In genomic region chr15:100465432-100465831, GRCm38 (mm10) we compare ENCODE assay signal across 31 mouse cellular contexts. TPM values are rescaled to one million over a fixed set of nuclear protein-coding genes. Genes with fewer than 3 reads are reported as not detected.
A peak's percentile ranks its signal among the peaks of the same experiment; 100 is the strongest.
DNase-seq lines count a peak whose midpoint lies in the region; ATAC-seq and TF ChIP-seq lines count a peak whose summit lies in the region.
"Had no signal": no experiment of that assay in that cellular context is flagged by ENCODE, and none has a peak within 500 bp of the region (broad histone marks: within the 10 kb centered on the region; RNA-seq: fewer than 3 reads in every experiment).

No protein-coding gene starts in this region.

- H3K4me2 ChIP-seq in forebrain, postnatal 0 days (ENCODE audit: low read depth), result no peak overlapping the region
- no peak overlapping the region for H3K4me2 ChIP-seq in forebrain, embryonic 15.5 days (replicated peaks)
- no peak overlapping the region for H3K4me2 ChIP-seq in midbrain, postnatal 0 days (ENCODE audit: low read depth, low read length, poor library complexity, severe bottlenecking)
- no peak overlapping the region for H3K4me2 ChIP-seq in midbrain, embryonic 13.5 days (replicated peaks)
- no peak overlapping the region for H3K4me2 ChIP-seq in stomach, postnatal 0 days (replicated peaks; ENCODE audit: low read depth)
- H3K4me2 ChIP-seq: midbrain, embryonic 15.5 days; stomach, embryonic 15.5 days had no signal

- no peak for ATAC-seq in forebrain, postnatal 0 days
- ATAC-seq in forebrain, embryonic 15.5 days (replicated peaks), result no peak
- ATAC-seq in midbrain, postnatal 0 days (ENCODE audit: low FRiP score), result no peak
- no peak for ATAC-seq in midbrain, embryonic 13.5 days
- no peak for ATAC-seq in stomach, postnatal 0 days (ENCODE audit: low FRiP score, low TSS enrichment)
- no peak for ATAC-seq in erythroblast, adult 5-6 weeks (replicated peaks; ENCODE audit: low FRiP score, poor library complexity, severe bottlenecking)
- ATAC-seq: hindbrain, embryonic 16.5 days; midbrain, embryonic 15.5 days had no signal

- H3K36me3 ChIP-seq in forebrain, postnatal 0 days (ENCODE audit: insufficient read depth), result no peaks in the 10 kb centered on the region; the same call in 1 of the 2 replicates
- H3K36me3 ChIP-seq in forebrain, embryonic 15.5 days, result no peaks in the 10 kb centered on the region
- H3K36me3 ChIP-seq in midbrain, postnatal 0 days (ENCODE audit: insufficient read depth, low read length), result no peaks in the 10 kb centered on the region
- no peaks in the 10 kb centered on the region for H3K36me3 ChIP-seq in midbrain, embryonic 13.5 days
- no peaks in the 10 kb centered on the region for H3K36me3 ChIP-seq in stomach, postnatal 0 days (ENCODE audit: control insufficient read depth, insufficient read depth, low read length)
- H3K36me3 ChIP-seq: embryonic facial prominence, embryonic 10.5 days; midbrain, embryonic 15.5 days; stomach, embryonic 15.5 days had no signal

- TF ChIP-seq EP300 in stomach, postnatal 0 days (optimal IDR thresholded peaks at IDR 0.05), result no peak

- no peak overlapping the region for H3K27ac ChIP-seq in forebrain, postnatal 0 days (ENCODE audit: low read depth, low read length)
- H3K27ac ChIP-seq in forebrain, embryonic 15.5 days (replicated peaks), result no peak overlapping the region
- no peak overlapping the region for H3K27ac ChIP-seq in layer of hippocampus, adult 2 months
- H3K27ac ChIP-seq in midbrain, postnatal 0 days (ENCODE audit: low read depth, low read length), result no peak overlapping the region
- no peak overlapping the region for H3K27ac ChIP-seq in midbrain, embryonic 13.5 days
- no peak overlapping the region for H3K27ac ChIP-seq in stomach, postnatal 0 days (replicated peaks)
- H3K27ac ChIP-seq: embryonic facial prominence, embryonic 10.5 days; heart, embryonic 10.5 days; midbrain, embryonic 15.5 days; stomach, embryonic 15.5 days had no signal

- H3K9me3 ChIP-seq in forebrain, postnatal 0 days (ENCODE audit: low read length), result no peaks in the 10 kb centered on the region
- H3K9me3 ChIP-seq in forebrain, embryonic 15.5 days, result no peaks in the 10 kb centered on the region
- no peaks in the 10 kb centered on the region for H3K9me3 ChIP-seq in midbrain, postnatal 0 days (ENCODE audit: low read length)
- no peaks in the 10 kb centered on the region for H3K9me3 ChIP-seq in midbrain, embryonic 13.5 days
- no peaks in the 10 kb centered on the region for H3K9me3 ChIP-seq in stomach, postnatal 0 days (ENCODE audit: control insufficient read depth, low read length)
- H3K9me3 ChIP-seq: embryonic facial prominence, embryonic 10.5 days; heart, embryonic 10.5 days; midbrain, embryonic 15.5 days; stomach, embryonic 15.5 days had no signal

- H3K4me1 ChIP-seq in forebrain, postnatal 0 days (ENCODE audit: insufficient read depth), result peaks cover 12% of the 10 kb centered on the region; the same call in 1 of the 2 replicates
- H3K4me1 ChIP-seq in forebrain, embryonic 15.5 days, result peaks cover 31% of the 10 kb centered on the region
- peaks cover 13% of the 10 kb centered on the region; the same call in 1 of the 2 replicates for H3K4me1 ChIP-seq in midbrain, postnatal 0 days (ENCODE audit: insufficient read depth, low read length)
- H3K4me1 ChIP-seq in midbrain, embryonic 13.5 days (replicated peaks), result peaks cover 34% of the 10 kb centered on the region
- peaks cover 2% of the 10 kb centered on the region; the same call in 1 of the 2 replicates for H3K4me1 ChIP-seq in stomach, postnatal 0 days (replicated peaks; ENCODE audit: control insufficient read depth, insufficient read depth)

- H3K4me3 ChIP-seq in forebrain, postnatal 0 days (ENCODE audit: low read depth, low read length), result no peak overlapping the region
- H3K4me3 ChIP-seq in forebrain, embryonic 15.5 days, result no peak overlapping the region
- no peak overlapping the region for H3K4me3 ChIP-seq in layer of hippocampus, adult 2 months
- no peak overlapping the region for H3K4me3 ChIP-seq in midbrain, postnatal 0 days (ENCODE audit: low read depth, low read length)
- H3K4me3 ChIP-seq in midbrain, embryonic 13.5 days (replicated peaks), result no peak overlapping the region
- no peak overlapping the region for H3K4me3 ChIP-seq in stomach, postnatal 0 days (ENCODE audit: low read depth, low read length)
- H3K4me3 ChIP-seq: embryonic facial prominence, embryonic 10.5 days; heart, embryonic 10.5 days; midbrain, embryonic 15.5 days; myocyte; stomach, embryonic 15.5 days had no signal

- TF ChIP-seq CTCF in forebrain, postnatal 0 days (IDR thresholded peaks at IDR 0.05; ENCODE audit: low read depth), result 0 out of 2 replicates have a peak, but pooled peaks have one; percentile 23
- peak; percentile 57 for TF ChIP-seq CTCF in layer of hippocampus, adult 2 months (conservative IDR thresholded peaks at IDR 0.05)
- TF ChIP-seq CTCF in midbrain, postnatal 0 days (IDR thresholded peaks at IDR 0.05), result peak; percentile 33
- TF ChIP-seq CTCF in stomach, postnatal 0 days (IDR thresholded peaks at IDR 0.05; ENCODE audit: low read depth), result peak; percentile 48

- DNase-seq in forebrain, postnatal 0 days, result no peak
- no peak for DNase-seq in layer of hippocampus, adult 2 months (ENCODE audit: low spot score in 2 of 2)
- no peak for DNase-seq in layer of hippocampus, adult 18-20 months (ENCODE audit: low spot score in 2 of 2)
- DNase-seq in midbrain, postnatal 0 days (ENCODE audit: low spot score), result no peak
- DNase-seq in stomach, postnatal 0 days (ENCODE audit: low spot score), result no peak
- DNase-seq: cerebellum, adult 11-12 months; cerebellum, postnatal 10 days; kidney, adult 18-20 months; lung, adult 2 months; lung, postnatal 4 days; right cerebral cortex, adult 18-20 months; right cerebral cortex, postnatal 4 days; thymus, adult 2 months; thymus, postnatal 4 days had no signal

- H3K27me3 ChIP-seq in forebrain, postnatal 0 days (ENCODE audit: insufficient read depth, low read length), result no peaks in the 10 kb centered on the region
- H3K27me3 ChIP-seq in forebrain, embryonic 15.5 days, result no peaks in the 10 kb centered on the region
- H3K27me3 ChIP-seq in midbrain, postnatal 0 days (ENCODE audit: insufficient read depth, low read length), result no peaks in the 10 kb centered on the region
- H3K27me3 ChIP-seq in midbrain, embryonic 13.5 days, result no peaks in the 10 kb centered on the region
- no peaks in the 10 kb centered on the region for H3K27me3 ChIP-seq in stomach, postnatal 0 days (ENCODE audit: control insufficient read depth, insufficient read depth, low read length)
- H3K27me3 ChIP-seq: stomach, embryonic 15.5 days had no signal

- WGBS in forebrain, postnatal 0 days, result 77% methylated on average over 2 of the region's 2 CpGs
- 95% methylated on average over 2 of the region's 2 CpGs for WGBS in forebrain, embryonic 15.5 days
- WGBS in midbrain, postnatal 0 days, result 79% methylated on average over 2 of the region's 2 CpGs
- WGBS in midbrain, embryonic 13.5 days, result 88% methylated on average over 2 of the region's 2 CpGs
- 67% methylated on average over 2 of the region's 2 CpGs for WGBS in stomach, postnatal 0 days

- H3K9ac ChIP-seq in forebrain, postnatal 0 days, result no peak overlapping the region
- no peak overlapping the region for H3K9ac ChIP-seq in forebrain, embryonic 15.5 days (replicated peaks)
- no peak overlapping the region for H3K9ac ChIP-seq in midbrain, postnatal 0 days (replicated peaks; ENCODE audit: low read length, poor library complexity, severe bottlenecking)
- H3K9ac ChIP-seq in midbrain, embryonic 13.5 days (replicated peaks), result no peak overlapping the region
- no peak overlapping the region for H3K9ac ChIP-seq in stomach, postnatal 0 days (ENCODE audit: low read length)
- H3K9ac ChIP-seq: midbrain, embryonic 15.5 days; stomach, embryonic 15.5 days had no signal

RNA-seq across cellular contexts. Expression of gene Letmd1, which starts 3.4 kb away (rescaled TPM):
- total RNA-seq in forebrain, postnatal 0 days (2014; rRNA removed), result 70.5 and 87.8 TPM in 2 replicates
- polyA plus RNA-seq in forebrain, postnatal 0 days (2015; fragmentation: Nextera tagmentation; extraction: Ambion mirVana), result 45.3 and 52.5 TPM in 2 replicates
- 51.5 and 52.3 TPM in 2 replicates for polyA plus RNA-seq in forebrain, embryonic 15.5 days (2015; fragmentation: Nextera tagmentation; extraction: Ambion mirVana)
- total RNA-seq in layer of hippocampus, adult 2 months (2021), result 10 to 100 TPM; 57.1 to 62.9 TPM
- total RNA-seq in layer of hippocampus, adult 18-20 months (2021), result 10 to 100 TPM; 58.4 to 61.4 TPM
- 80.9 and 86.0 TPM in 2 replicates for total RNA-seq in midbrain, postnatal 0 days (2014; rRNA removed)
- polyA plus RNA-seq in midbrain, postnatal 0 days (2015; fragmentation: Nextera tagmentation; extraction: Ambion mirVana), result 53.0 and 55.0 TPM in 2 replicates
- 55.1 and 55.2 TPM in 2 replicates for polyA plus RNA-seq in midbrain, embryonic 13.5 days (2015; fragmentation: Nextera tagmentation; extraction: Ambion mirVana)
- polyA plus RNA-seq in stomach, postnatal 0 days (2015; fragmentation: Nextera tagmentation; extraction: Ambion mirVana), result 9.8 and 10.9 TPM in 2 replicates
- 4.4 and 4.8 TPM in 2 replicates for total RNA-seq in erythroblast, adult 5-6 weeks (2015; ENCODE audit: low replicate concordance)
- total RNA-seq in erythroblast, adult 5-6 weeks (2017; ENCODE audit: low replicate concordance), result 2.5 and 3.7 TPM in 2 replicates

RNA-seq across cellular contexts. Expression of gene Csrnp2, which starts 29.9 kb away (rescaled TPM):
- total RNA-seq in forebrain, postnatal 0 days (2014; rRNA removed), result 56.8 and 67.1 TPM in 2 replicates
- 29.4 and 36.3 TPM in 2 replicates for polyA plus RNA-seq in forebrain, postnatal 0 days (2015; fragmentation: Nextera tagmentation; extraction: Ambion mirVana)
- 54.9 and 55.6 TPM in 2 replicates for polyA plus RNA-seq in forebrain, embryonic 15.5 days (2015; fragmentation: Nextera tagmentation; extraction: Ambion mirVana)
- 10 to 100 TPM; 23.3 to 23.9 TPM for total RNA-seq in layer of hippocampus, adult 2 months (2021)
- total RNA-seq in layer of hippocampus, adult 18-20 months (2021), result 10 to 100 TPM; 26.0 to 26.2 TPM
- total RNA-seq in midbrain, postnatal 0 days (2014; rRNA removed), result 61.5 and 66.3 TPM in 2 replicates
- 35.8 and 37.0 TPM in 2 replicates for polyA plus RNA-seq in midbrain, postnatal 0 days (2015; fragmentation: Nextera tagmentation; extraction: Ambion mirVana)
- polyA plus RNA-seq in midbrain, embryonic 13.5 days (2015; fragmentation: Nextera tagmentation; extraction: Ambion mirVana), result 44.7 and 45.7 TPM in 2 replicates
- 2.6 and 2.8 TPM in 2 replicates for polyA plus RNA-seq in stomach, postnatal 0 days (2015; fragmentation: Nextera tagmentation; extraction: Ambion mirVana)
- total RNA-seq in erythroblast, adult 5-6 weeks (2015; ENCODE audit: low replicate concordance), result 0.21 TPM in 1 of 2 replicates, not detected in the other
- total RNA-seq in erythroblast, adult 5-6 weeks (2017; ENCODE audit: low replicate concordance), result 0.51 and 0.98 TPM in 2 replicates

RNA-seq across cellular contexts. Expression of gene Slc11a2, which starts 40.6 kb away (rescaled TPM):
- total RNA-seq in forebrain, postnatal 0 days (2014; rRNA removed), result 23.2 and 36.8 TPM in 2 replicates
- polyA plus RNA-seq in forebrain, postnatal 0 days (2015; fragmentation: Nextera tagmentation; extraction: Ambion mirVana), result 17.2 and 17.6 TPM in 2 replicates
- polyA plus RNA-seq in forebrain, embryonic 15.5 days (2015; fragmentation: Nextera tagmentation; extraction: Ambion mirVana), result 22.2 and 23.5 TPM in 2 replicates
- 10 to 100 TPM; 62.0 to 67.5 TPM for total RNA-seq in layer of hippocampus, adult 2 months (2021)
- 10 to 100 TPM; 55.4 to 58.7 TPM for total RNA-seq in layer of hippocampus, adult 18-20 months (2021)
- 29.5 and 34.4 TPM in 2 replicates for total RNA-seq in midbrain, postnatal 0 days (2014; rRNA removed)
- polyA plus RNA-seq in midbrain, postnatal 0 days (2015; fragmentation: Nextera tagmentation; extraction: Ambion mirVana), result 17.0 and 23.6 TPM in 2 replicates
- polyA plus RNA-seq in midbrain, embryonic 13.5 days (2015; fragmentation: Nextera tagmentation; extraction: Ambion mirVana), result 21.5 TPM in 2 replicates
- polyA plus RNA-seq in stomach, postnatal 0 days (2015; fragmentation: Nextera tagmentation; extraction: Ambion mirVana), result 12.2 and 15.8 TPM in 2 replicates
- total RNA-seq in erythroblast, adult 5-6 weeks (2015; ENCODE audit: low replicate concordance), result 14.6 and 18.3 TPM in 2 replicates
- total RNA-seq in erythroblast, adult 5-6 weeks (2017; ENCODE audit: low replicate concordance), result 20.1 and 23.8 TPM in 2 replicates

RNA-seq across cellular contexts. Expression of gene Gm5475, which starts 43.5 kb away (rescaled TPM):
- total RNA-seq in forebrain, postnatal 0 days (2014; rRNA removed), result 0.08 TPM in 1 of 2 replicates, not detected in the other
- polyA plus RNA-seq in forebrain, postnatal 0 days (2015; fragmentation: Nextera tagmentation; extraction: Ambion mirVana), result 0.09 and 0.10 TPM in 2 replicates
- polyA plus RNA-seq in forebrain, embryonic 15.5 days (2015; fragmentation: Nextera tagmentation; extraction: Ambion mirVana), result 0.06 TPM in 1 of 2 replicates, not detected in the other
- not detected for total RNA-seq in layer of hippocampus, adult 2 months (2021)
- not detected for total RNA-seq in layer of hippocampus, adult 18-20 months (2021)
- not detected in 2 replicates for total RNA-seq in midbrain, postnatal 0 days (2014; rRNA removed)
- polyA plus RNA-seq in midbrain, postnatal 0 days (2015; fragmentation: Nextera tagmentation; extraction: Ambion mirVana), result 0.15 and 0.17 TPM in 2 replicates
- polyA plus RNA-seq in midbrain, embryonic 13.5 days (2015; fragmentation: Nextera tagmentation; extraction: Ambion mirVana), result 0.08 and 0.11 TPM in 2 replicates
- 0.11 and 0.15 TPM in 2 replicates for polyA plus RNA-seq in stomach, postnatal 0 days (2015; fragmentation: Nextera tagmentation; extraction: Ambion mirVana)
- total RNA-seq in erythroblast, adult 5-6 weeks (2015; ENCODE audit: low replicate concordance), result not detected in 2 replicates
- not detected in 2 replicates for total RNA-seq in erythroblast, adult 5-6 weeks (2017; ENCODE audit: low replicate concordance)
- total RNA-seq: adrenal gland, adult 18-20 months; hematopoietic stem cell, adult 5-6 weeks; layer of hippocampus, postnatal 25 days; left cerebral cortex, postnatal 25 days; megakaryocyte-erythroid progenitor cell, adult 5-6 weeks had no signal
- polyA plus RNA-seq: embryonic facial prominence, embryonic 10.5 days; forebrain, embryonic 11.5 days; heart, embryonic 10.5 days; heart, embryonic 16.5 days; lung, adult 2 months; neural tube, embryonic 14.5 days had no signal

Comparison
In these comparisons a context has a peak if more than half of its experiments do, and no peak if none do; other contexts are left out.
1. RNA of gene Letmd1, which starts 3.4 kb away (total RNA-seq): 70.5 to 87.8 TPM in forebrain, postnatal 0 days, 80.9 to 86.0 TPM in midbrain, postnatal 0 days, 57.1 to 62.9 TPM in layer of hippocampus, adult 2 months and 58.4 to 61.4 TPM in layer of hippocampus, adult 18-20 months; 2.5 to 4.8 TPM in erythroblast, adult 5-6 weeks; every median in the first group is over 10 times any median in the second.
2. RNA of gene Csrnp2, which starts 29.9 kb away (total RNA-seq): 56.8 to 67.1 TPM in forebrain, postnatal 0 days, 61.5 to 66.3 TPM in midbrain, postnatal 0 days, 26.0 to 26.2 TPM in layer of hippocampus, adult 18-20 months and 23.3 to 23.9 TPM in layer of hippocampus, adult 2 months; 0.21 to 0.98 TPM in erythroblast, adult 5-6 weeks; every median in the first group is over 10 times any median in the second.
3. Peak in every context shown above with its lines, with median percentiles within 50 percentile points of each other: CTCF ChIP-seq.